Mouse (Mus musculus) liver, adult 2 months (tissue): Measurements from ENCODE around the gene Slc7a14.

ENCODE experiments used
- CTCF ChIP-seq: fragments of 200-500 bp; IDR thresholded peaks from 2 replicates; pipeline ENCODE4 v1.5.1; 2011; ENCODE audit warnings: low read depth, low read length, control low read depth
- POLR2A ChIP-seq: fragments of 200-500 bp; IDR thresholded peaks from 2 replicates; pipeline ENCODE4 v1.6.1; 2011; ENCODE audit warnings: low read length, control low read depth; ENCODE audit not compliant: insufficient read depth; ENCODE audit errors: extremely low read depth

GRCm38 (mm10) chr3:31233746-31234312, 76.3 kb downstream of the Slc7a14 start:
- TF ChIP-seq CTCF (no peak), POLR2A (no peak)
